Mouse (Mus musculus): Measurements from ENCODE around the gene Hilpda.

GRCm38 (mm10) chr6:29246183-29246582, 26.1 kb upstream of the Hilpda start:
- no peak for TF ChIP-seq CTCF (IDR thresholded peaks at IDR 0.05; ENCODE audit: control insufficient read depth, insufficient read depth, insufficient read length)
- TF ChIP-seq USF1 (IDR thresholded peaks at IDR 0.05; ENCODE audit: low read depth) = no peak
- TF ChIP-seq CEBPB (IDR thresholded peaks at IDR 0.05; ENCODE audit: low read depth) = no peak
- TF ChIP-seq FOSL1 (IDR thresholded peaks at IDR 0.05; ENCODE audit: insufficient read depth, low read length, poor library complexity, severe bottlenecking) = no peak
- no peak for TF ChIP-seq MAX (IDR thresholded peaks at IDR 0.05)

All from C2C12 (cell line).